Mouse (Mus musculus) left cerebral cortex, adult 8-10 months (tissue): ENCODE data around the gene Hoxb7. TPM values are rescaled to one million over a fixed set of nuclear protein-coding genes. Genes with fewer than 3 reads are reported as not detected.

Experiments used
- DNase-seq, 2 experiments: peaks; one replicate each; pipeline ENCODE4 v3.0.0; 2022; ENCODE audit warnings: low spot score in 2 of 2
- total RNA-seq, 4 experiments: library from RNA; stranded (reverse); gene quantifications; 2 replicates each; pipeline ENCODE4 v1.2.4; 2022

Hoxb7 gene
- total RNA-seq, 4 experiments from 2014 or later = not detected

DNA sequence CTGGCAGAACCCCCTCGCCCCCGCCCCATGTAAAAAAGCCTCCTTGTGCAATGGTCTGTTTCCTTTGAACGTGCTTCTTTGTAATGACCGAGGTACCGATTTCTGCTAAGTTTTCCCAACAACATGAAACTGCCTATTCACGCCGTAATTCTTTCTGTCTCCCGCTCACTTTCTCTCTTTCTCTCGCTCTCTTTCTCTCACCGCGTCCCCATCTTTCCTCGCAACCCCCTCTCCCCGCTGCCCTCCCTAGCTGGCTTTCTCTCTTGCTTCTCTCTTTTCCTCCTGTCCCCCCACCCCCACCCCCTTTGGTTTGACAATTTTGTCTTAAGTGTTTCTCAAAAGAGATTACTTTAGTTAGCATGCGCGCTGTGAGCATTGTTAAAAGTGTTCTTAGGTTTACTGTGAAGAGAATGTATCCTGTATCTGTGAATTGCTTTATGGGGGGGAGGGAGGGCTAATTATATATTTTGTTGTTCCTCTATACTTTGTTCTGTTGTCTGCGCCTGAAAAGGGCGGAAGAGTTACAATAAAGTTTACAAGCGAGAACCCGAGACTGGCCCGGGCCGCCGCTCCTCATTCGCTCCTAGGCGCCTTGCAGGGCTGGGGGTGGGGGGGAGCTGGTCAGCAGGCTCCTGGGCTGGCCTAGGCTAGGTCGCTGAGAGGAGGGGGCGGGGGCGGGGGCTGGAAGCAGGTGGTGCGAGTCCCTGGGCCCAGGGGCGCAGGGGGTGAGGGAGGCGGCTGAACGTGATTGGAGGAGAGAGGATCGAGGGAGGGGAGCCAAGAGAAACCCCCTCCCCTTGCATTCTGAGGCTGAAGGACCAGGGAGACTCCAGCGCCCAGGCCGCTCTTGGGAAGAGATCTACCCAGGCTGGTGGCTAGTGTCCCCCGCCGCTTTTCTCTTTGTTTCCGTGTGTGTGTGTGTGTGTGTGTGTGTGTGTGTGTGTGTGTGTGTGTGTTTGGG is 1.4 kb upstream of the Hoxb7 start:
- no peak for DNase-seq

DNA sequence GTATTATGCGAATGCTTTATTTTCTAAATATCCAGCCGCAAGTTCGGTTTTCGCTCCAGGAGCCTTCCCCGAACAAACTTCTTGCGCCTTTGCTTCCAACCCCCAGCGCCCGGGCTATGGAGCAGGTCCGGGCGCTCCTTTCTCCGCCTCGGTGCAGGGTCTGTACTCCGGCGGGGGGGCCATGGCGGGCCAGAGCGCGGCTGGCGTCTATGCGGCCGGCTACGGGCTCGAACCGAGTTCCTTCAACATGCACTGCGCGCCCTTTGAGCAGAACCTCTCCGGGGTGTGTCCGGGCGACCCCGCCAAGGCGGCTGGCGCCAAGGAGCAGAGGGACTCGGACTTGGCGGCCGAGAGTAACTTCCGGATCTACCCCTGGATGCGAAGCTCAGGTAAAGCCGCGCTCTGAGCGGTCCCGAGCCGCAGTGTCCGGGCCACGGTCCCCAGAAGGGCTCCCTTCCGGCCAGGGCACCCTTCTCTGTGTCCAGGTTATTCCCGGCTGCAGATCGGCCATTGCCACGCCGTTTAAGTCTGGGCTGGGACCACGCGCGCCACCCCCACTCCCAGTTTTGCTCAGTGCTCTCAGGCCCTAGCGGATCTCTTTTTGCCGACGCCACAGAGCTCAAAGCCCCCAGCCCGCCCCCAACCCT is 439 bp downstream of the Hoxb7 start:
- no peak for DNase-seq

DNA sequence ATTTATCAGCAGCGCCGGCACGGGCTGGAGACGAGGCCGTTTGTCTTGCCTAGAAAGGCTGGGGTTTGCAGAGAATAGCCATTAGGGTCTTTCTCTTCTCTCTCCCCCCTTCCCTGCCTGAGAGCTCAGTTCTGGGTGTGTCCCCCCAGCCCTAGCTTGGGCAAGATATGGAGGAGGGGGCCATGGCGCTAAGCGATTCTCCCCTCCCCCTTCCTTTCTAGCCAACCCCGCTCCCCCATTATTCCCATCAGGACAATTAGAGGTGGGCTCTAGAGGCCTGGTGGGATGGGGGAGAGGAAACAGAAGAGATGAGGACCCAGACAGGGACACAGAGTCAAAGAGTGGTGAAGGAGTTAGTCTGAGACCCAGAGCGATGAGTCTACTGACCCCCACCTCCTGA is 988 bp downstream of the Hoxb7 start:
- DNase-seq = no peak

GRCm38 (mm10) chr11:96288455-96289221 is 2.2 kb downstream of the Hoxb7 start:
- no peak for DNase-seq

- DNase-seq = no peak
Observed at GRCm38 (mm10) chr11:96289293-96289692, 2.9 kb downstream of the Hoxb7 start.

- no peak for DNase-seq
Observed at GRCm38 (mm10) chr11:96289837-96290236, 3.4 kb downstream of the Hoxb7 start.

GRCm38 (mm10) chr11:96290705-96291355 is 4.4 kb downstream of the Hoxb7 start:
- no peak for DNase-seq

DNA sequence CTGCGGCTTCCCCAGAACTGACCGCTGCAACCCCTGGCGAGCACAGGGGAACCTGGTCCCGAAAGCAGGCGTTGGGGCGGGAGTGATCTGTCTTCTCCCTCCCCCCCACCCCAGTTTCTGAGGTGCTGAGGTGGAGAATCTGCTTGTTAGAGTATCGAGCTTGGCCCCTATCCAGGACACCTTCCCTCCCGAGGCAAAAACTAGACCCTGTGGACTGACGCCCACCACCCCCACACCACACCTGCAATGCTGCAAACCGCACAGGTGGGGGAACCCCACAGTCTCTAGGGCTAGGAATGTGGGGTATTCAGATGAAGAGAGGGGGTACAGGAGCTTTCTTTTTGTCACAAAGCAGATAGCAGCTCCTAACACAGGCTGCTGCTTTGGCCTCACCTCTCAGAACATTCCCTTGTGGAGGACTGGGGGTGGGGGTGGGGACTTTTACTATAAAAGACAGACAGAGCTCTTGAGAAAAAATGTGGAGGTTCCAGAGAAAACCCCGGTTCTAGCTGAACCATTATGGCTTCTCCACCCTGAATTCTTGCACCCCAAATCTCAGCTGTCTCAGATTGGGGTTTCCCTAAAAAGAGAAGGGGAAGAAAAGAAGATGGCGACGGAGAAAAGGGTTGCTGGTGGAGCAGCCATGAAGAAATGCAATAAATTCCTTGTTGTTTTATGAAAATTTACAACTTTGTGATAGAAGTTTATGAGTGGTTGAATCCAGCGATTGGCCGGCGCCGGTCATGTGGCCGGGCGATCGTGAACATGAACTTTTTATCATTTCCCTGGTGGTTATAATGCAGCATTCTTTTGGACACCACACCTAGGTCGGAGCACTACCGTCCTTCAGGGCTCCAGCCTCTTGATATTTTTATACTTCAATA is 5.5 kb downstream of the Hoxb7 start, which contains the start of gene Hoxb6:
Hoxb6 (plus strand) TSS at position 796 of the 884 bp plus-strand sequence.
- DNase-seq = no peak

- no peak for DNase-seq
Observed at GRCm38 (mm10) chr11:96292565-96293301, 6.3 kb downstream of the Hoxb7 start.

GRCm38 (mm10) chr11:96293302-96293921 is 7.0 kb downstream of the Hoxb7 start:
- DNase-seq = no peak

- DNase-seq = peak in 1 of 2 experiments; percentile 40
Observed at GRCm38 (mm10) chr11:96294245-96295091, 8.0 kb downstream of the Hoxb7 start.

DNA sequence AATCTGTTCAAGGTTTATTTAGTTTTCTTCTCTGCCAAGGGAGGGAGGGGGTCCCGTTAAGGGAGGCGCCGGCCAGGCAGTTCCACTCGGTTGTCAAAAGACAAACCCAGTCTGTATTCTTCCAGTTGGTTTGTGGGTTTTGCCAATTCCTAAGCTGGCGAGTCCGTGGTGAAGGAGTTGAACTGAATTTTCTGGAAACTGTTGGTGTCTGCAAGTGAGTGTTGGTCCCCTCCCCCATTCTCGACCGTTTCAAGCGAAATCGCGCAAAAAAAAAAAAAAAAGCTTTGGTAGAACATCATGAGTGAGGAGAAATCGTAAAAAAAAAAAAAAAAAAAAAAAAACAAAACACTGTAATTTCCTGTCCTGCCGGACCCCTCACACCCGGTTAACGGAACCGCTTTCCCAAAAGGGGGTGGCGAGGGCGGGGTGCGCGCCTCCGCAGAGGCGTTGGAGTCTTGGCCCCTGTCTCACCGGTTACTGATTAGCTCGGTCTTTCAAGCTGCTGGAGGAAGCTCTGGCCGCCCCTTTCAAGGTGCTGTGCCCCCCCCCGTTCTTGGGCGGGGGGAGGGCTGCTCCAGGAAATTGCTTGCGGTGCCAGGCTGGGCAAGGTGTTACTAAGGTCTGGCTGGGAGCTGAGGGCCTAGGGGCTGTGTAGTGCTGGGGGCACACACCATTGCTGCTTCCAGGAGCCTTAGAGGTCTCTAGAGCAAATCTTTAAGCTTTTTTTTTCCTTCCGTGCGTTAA is 8.8 kb downstream of the Hoxb7 start:
- DNase-seq = no peak

DNA sequence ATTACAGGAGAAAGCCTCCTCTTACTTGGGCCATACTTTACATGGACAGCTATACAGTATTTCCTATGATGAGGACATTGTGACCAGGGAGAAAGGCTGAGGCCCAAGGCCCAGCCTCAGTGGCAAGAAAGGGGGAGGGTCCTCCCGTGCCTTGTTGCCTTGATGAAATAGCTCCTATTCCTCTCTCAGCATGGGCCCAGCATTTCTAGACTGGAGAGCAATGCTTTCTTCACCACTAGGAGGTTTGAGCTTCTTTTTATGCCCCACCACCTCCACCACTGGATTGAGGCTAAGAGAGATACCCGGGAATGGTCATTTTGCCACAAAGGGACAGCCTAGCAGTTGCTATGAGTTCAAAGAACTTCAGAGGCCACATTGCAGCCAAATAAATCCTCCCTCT is 10.6 kb downstream of the Hoxb7 start:
- no peak for DNase-seq

DNA sequence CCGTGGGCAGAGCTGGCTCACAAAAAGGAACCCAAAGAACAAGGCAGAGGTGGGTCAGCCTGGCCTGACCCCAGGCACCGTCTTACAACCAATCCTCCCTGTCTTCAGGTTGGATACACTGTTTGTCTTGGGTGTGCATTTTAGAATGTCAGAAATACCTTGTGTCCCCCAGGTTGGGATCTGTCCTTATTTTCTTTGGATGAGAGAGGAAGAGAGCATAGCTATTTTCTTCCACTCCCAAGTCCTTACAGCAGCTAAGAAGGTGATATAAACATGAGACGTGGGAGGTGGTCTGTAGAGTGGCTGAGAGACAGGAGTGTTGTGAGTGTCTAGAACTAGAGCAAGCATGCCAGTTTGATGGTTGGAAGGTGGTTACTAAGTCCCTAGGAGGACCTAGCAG is 11.0 kb downstream of the Hoxb7 start:
- no peak for DNase-seq

DNA sequence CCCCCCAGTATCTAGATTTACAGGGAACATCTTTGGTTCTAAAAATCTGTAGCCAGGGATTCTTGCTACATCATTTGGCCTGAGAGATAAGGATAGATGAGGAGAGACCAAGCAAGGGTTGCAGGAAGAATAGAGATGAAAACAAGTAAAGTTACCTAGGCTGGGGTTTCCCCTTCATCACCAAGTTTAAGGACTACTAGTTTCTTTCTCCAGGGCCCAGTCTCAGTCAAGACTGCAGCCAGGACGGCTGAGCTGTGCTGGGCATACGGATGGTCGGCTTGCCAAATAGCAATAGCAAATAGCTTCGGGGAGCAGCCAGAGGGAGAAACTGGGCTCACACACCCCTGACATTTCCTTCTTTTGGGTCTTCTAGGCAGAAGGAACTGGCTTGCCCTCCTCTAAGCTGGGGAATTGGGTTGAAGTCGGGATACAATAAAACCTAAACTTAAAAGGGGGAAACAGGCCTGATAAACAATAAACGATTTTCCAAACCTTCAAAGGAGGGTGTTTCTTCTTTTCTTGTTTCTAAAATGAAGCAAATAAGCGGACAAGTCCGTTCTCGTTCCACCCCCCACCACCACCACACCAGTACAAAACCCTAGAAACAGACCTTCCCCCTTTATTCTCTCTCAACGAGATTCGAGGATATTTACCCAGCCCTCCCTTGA is 11.7 kb downstream of the Hoxb7 start:
- no peak for DNase-seq

GRCm38 (mm10) chr11:96298895-96299667 is 12.7 kb downstream of the Hoxb7 start:
- DNase-seq = no peak
